Comparison of ENCODE assay signal across 39 mouse cellular contexts in genomic region chr2:35419671-35420070, GRCm38 (mm10). TPM values are rescaled to one million over a fixed set of nuclear protein-coding genes. Genes with fewer than 3 reads are reported as not detected.
A peak's percentile ranks its signal among the peaks of the same experiment; 100 is the strongest.
DNase-seq lines count a peak whose midpoint lies in the region; ATAC-seq and TF ChIP-seq lines count a peak whose summit lies in the region.
"Had no signal": no experiment of that assay in that cellular context is flagged by ENCODE, and none has a peak within 500 bp of the region (broad histone marks: within the 10 kb centered on the region; RNA-seq: fewer than 3 reads in every experiment).

No protein-coding gene starts in this region.

- peaks cover 7% of the 10 kb centered on the region; the same call in 1 of the 2 replicates for H3K9me3 ChIP-seq in liver, embryonic 12.5 days (replicated peaks)
- peaks cover 5% of the 10 kb centered on the region; the same call in 1 of the 2 replicates for H3K9me3 ChIP-seq in liver, postnatal 0 days (ENCODE audit: low read length)
- H3K9me3 ChIP-seq in intestine, embryonic 15.5 days = no peaks in the 10 kb centered on the region
- H3K9me3 ChIP-seq: midbrain, embryonic 10.5 days; neural tube, embryonic 13.5 days had no signal

- peak; percentile 38 for ATAC-seq in erythroblast, adult 5-6 weeks (replicated peaks; ENCODE audit: low FRiP score, poor library complexity, severe bottlenecking)
- ATAC-seq in liver, embryonic 12.5 days = peak; percentile 82
- peak; percentile 75 for ATAC-seq in liver, postnatal 0 days
- ATAC-seq in intestine, embryonic 15.5 days = no peak
- ATAC-seq: CD4-positive, CD25-positive, alpha-beta regulatory T cell, adult 4 months; forebrain, embryonic 16.5 days had no signal

- H3K4me2 ChIP-seq in liver, embryonic 12.5 days = peak overlapping the region; percentile 43
- no peak overlapping the region for H3K4me2 ChIP-seq in liver, postnatal 0 days (ENCODE audit: low read depth, low read length)
- no peak overlapping the region for H3K4me2 ChIP-seq in intestine, embryonic 15.5 days (replicated peaks)
- H3K4me2 ChIP-seq: heart, embryonic 13.5 days; hindbrain, embryonic 14.5 days; kidney, embryonic 15.5 days; neural tube, embryonic 13.5 days had no signal

- no peak overlapping the region for H3K9ac ChIP-seq in liver, embryonic 12.5 days
- no peak overlapping the region for H3K9ac ChIP-seq in liver, postnatal 0 days (replicated peaks)
- no peak overlapping the region for H3K9ac ChIP-seq in intestine, embryonic 15.5 days
- H3K9ac ChIP-seq: heart, embryonic 13.5 days; hindbrain, embryonic 14.5 days; kidney, embryonic 15.5 days; neural tube, embryonic 13.5 days had no signal

- WGBS in liver, embryonic 12.5 days (ENCODE audit: insufficient replicate concordance) = 27% methylated on average over 2 of the region's 2 CpGs
- WGBS in liver, postnatal 0 days (ENCODE audit: insufficient replicate concordance) = 48% methylated on average over 2 of the region's 2 CpGs
- WGBS in intestine, embryonic 15.5 days = 94% methylated on average over 2 of the region's 2 CpGs

- DNase-seq in c-Kit-negative CD71-positive TER-119-positive erythroid progenitor cells, embryonic 14.5 days (ENCODE audit: low read depth, low spot score) = peak; percentile 49
- no peak for DNase-seq in liver, postnatal 0 days
- DNase-seq in thymus, postnatal 0 days (ENCODE audit: low spot score) = no peak
- DNase-seq in right cerebral cortex, postnatal 14 days = no peak
- DNase-seq: adrenal gland, postnatal 14 days; cerebellum, adult 11 months; cerebellum, adult 9-10 months; cerebellum, postnatal 36 days; heart, postnatal 10 days; kidney, adult 11 months; kidney, postnatal 36 days; lung, postnatal 10 days; thymus, postnatal 25 days had no signal

- TF ChIP-seq EP300 in liver, postnatal 0 days (IDR thresholded peaks at IDR 0.05; ENCODE audit: low read depth) = peak; percentile 76

- no peaks in the 10 kb centered on the region for H3K27me3 ChIP-seq in liver, embryonic 12.5 days (replicated peaks)
- no peaks in the 10 kb centered on the region for H3K27me3 ChIP-seq in liver, postnatal 0 days (ENCODE audit: insufficient read depth, low read length)
- no peaks in the 10 kb centered on the region for H3K27me3 ChIP-seq in intestine, embryonic 15.5 days (replicated peaks)
- H3K27me3 ChIP-seq: heart, embryonic 13.5 days; kidney, embryonic 15.5 days; neural tube, embryonic 13.5 days had no signal

- H3K4me3 ChIP-seq in liver, embryonic 12.5 days = no peak overlapping the region
- H3K4me3 ChIP-seq in liver, postnatal 0 days (ENCODE audit: low read depth, low read length) = no peak overlapping the region
- H3K4me3 ChIP-seq in intestine, embryonic 15.5 days (replicated peaks) = no peak overlapping the region
- H3K4me3 ChIP-seq: heart, embryonic 13.5 days; kidney, embryonic 15.5 days; layer of hippocampus, adult 2 months; midbrain, embryonic 10.5 days; myocyte; neural tube, embryonic 13.5 days had no signal

- TF ChIP-seq CTCF in liver, postnatal 0 days (IDR thresholded peaks at IDR 0.05; ENCODE audit: low read depth) = no peak

- peak overlapping the region; percentile 75 for H3K27ac ChIP-seq in liver, embryonic 12.5 days
- H3K27ac ChIP-seq in liver, postnatal 0 days (ENCODE audit: low read depth) = peak overlapping the region; percentile 37; the same call in 1 of the 2 replicates
- H3K27ac ChIP-seq in intestine, embryonic 15.5 days = no peak overlapping the region
- H3K27ac ChIP-seq: heart, embryonic 13.5 days; hindbrain, embryonic 14.5 days; kidney, embryonic 15.5 days; layer of hippocampus, adult 2 months; macrophage; midbrain, embryonic 10.5 days; neural tube, embryonic 13.5 days had no signal

- H3K4me1 ChIP-seq in liver, embryonic 12.5 days = peaks cover 88% of the 10 kb centered on the region
- peaks cover 12% of the 10 kb centered on the region for H3K4me1 ChIP-seq in liver, postnatal 0 days (ENCODE audit: insufficient read depth)
- no peaks in the 10 kb centered on the region for H3K4me1 ChIP-seq in intestine, embryonic 15.5 days (replicated peaks)
- H3K4me1 ChIP-seq: midbrain, embryonic 10.5 days; neural tube, embryonic 13.5 days had no signal

- H3K36me3 ChIP-seq in liver, embryonic 12.5 days = peaks cover 54% of the 10 kb centered on the region
- peaks cover 26% of the 10 kb centered on the region for H3K36me3 ChIP-seq in liver, postnatal 0 days (replicated peaks; ENCODE audit: insufficient read depth, low read length)
- H3K36me3 ChIP-seq in intestine, embryonic 15.5 days = peaks cover 12% of the 10 kb centered on the region; the same call in 1 of the 2 replicates

RNA-seq across cellular contexts. Expression of gene 4930402F06Rik, which starts 22.7 kb away (rescaled TPM):
- total RNA-seq in erythroblast, adult 5-6 weeks (2015; ENCODE audit: low replicate concordance) = not detected in 2 replicates
- total RNA-seq in erythroblast, adult 5-6 weeks (2017; ENCODE audit: low replicate concordance) = not detected in 2 replicates
- polyA plus RNA-seq in liver, embryonic 12.5 days (2016; fragmentation: Nextera tagmentation; extraction: Ambion mirVana) = not detected in 2 replicates
- polyA plus RNA-seq in liver, postnatal 0 days (2015; fragmentation: Nextera tagmentation; extraction: Ambion mirVana) = not detected in 2 replicates
- not detected in 2 replicates for polyA plus RNA-seq in thymus, postnatal 0 days (2015; fragmentation: Nextera tagmentation; extraction: Ambion mirVana)
- not detected in 2 replicates for polyA plus RNA-seq in intestine, embryonic 15.5 days (2015; fragmentation: Nextera tagmentation; extraction: Ambion mirVana)
- total RNA-seq: adrenal gland, postnatal 14 days; gastrocnemius, adult 8-10 months; heart, adult 8-10 months; heart, postnatal 10 days; hematopoietic stem cell, adult 5-6 weeks; layer of hippocampus, adult 2 months; layer of hippocampus, postnatal 14 days; liver, adult 2 months; midbrain, postnatal 0 days had no signal
- polyA plus RNA-seq: brain, embryonic 14.5 days; CD4-positive, CD25-positive, alpha-beta regulatory T cell, adult 4 months; embryonic facial prominence, embryonic 11.5 days; forebrain, embryonic 11.5 days; forebrain, embryonic 16.5 days; gonadal fat pad, adult 2 months; heart, embryonic 13.5 days; hindbrain, embryonic 14.5 days; kidney, embryonic 15.5 days; limb, embryonic 11.5 days; liver, adult 2 months; macrophage; midbrain, embryonic 10.5 days; midbrain, postnatal 0 days; myocyte; neural tube, embryonic 13.5 days; small intestine, adult 2 months; stomach, embryonic 14.5 days had no signal

RNA-seq across cellular contexts. Expression of gene Ggta1, which starts 43.4 kb away (rescaled TPM):
- 7.9 and 9.8 TPM in 2 replicates for total RNA-seq in erythroblast, adult 5-6 weeks (2015; ENCODE audit: low replicate concordance)
- total RNA-seq in erythroblast, adult 5-6 weeks (2017; ENCODE audit: low replicate concordance) = 18.4 and 20.8 TPM in 2 replicates
- polyA plus RNA-seq in liver, embryonic 12.5 days (2016; fragmentation: Nextera tagmentation; extraction: Ambion mirVana) = 12.7 and 13.0 TPM in 2 replicates
- 5.2 and 6.2 TPM in 2 replicates for polyA plus RNA-seq in liver, postnatal 0 days (2015; fragmentation: Nextera tagmentation; extraction: Ambion mirVana)
- polyA plus RNA-seq in thymus, postnatal 0 days (2015; fragmentation: Nextera tagmentation; extraction: Ambion mirVana) = 26.2 and 27.3 TPM in 2 replicates
- 18.0 and 18.5 TPM in 2 replicates for polyA plus RNA-seq in intestine, embryonic 15.5 days (2015; fragmentation: Nextera tagmentation; extraction: Ambion mirVana)

RNA-seq across cellular contexts. Expression of gene 4930568D16Rik, which starts 52.1 kb away (rescaled TPM):
- not detected in 2 replicates for total RNA-seq in erythroblast, adult 5-6 weeks (2015; ENCODE audit: low replicate concordance)
- total RNA-seq in erythroblast, adult 5-6 weeks (2017; ENCODE audit: low replicate concordance) = not detected in 2 replicates
- polyA plus RNA-seq in liver, embryonic 12.5 days (2016; fragmentation: Nextera tagmentation; extraction: Ambion mirVana) = not detected in 2 replicates
- polyA plus RNA-seq in liver, postnatal 0 days (2015; fragmentation: Nextera tagmentation; extraction: Ambion mirVana) = not detected in 2 replicates
- 0.13 and 0.18 TPM in 2 replicates for polyA plus RNA-seq in thymus, postnatal 0 days (2015; fragmentation: Nextera tagmentation; extraction: Ambion mirVana)
- not detected in 2 replicates for polyA plus RNA-seq in intestine, embryonic 15.5 days (2015; fragmentation: Nextera tagmentation; extraction: Ambion mirVana)
- total RNA-seq: adrenal gland, postnatal 14 days; gastrocnemius, adult 8-10 months; heart, adult 8-10 months; heart, postnatal 10 days; hematopoietic stem cell, adult 5-6 weeks; layer of hippocampus, adult 2 months; layer of hippocampus, postnatal 14 days; liver, adult 2 months; midbrain, postnatal 0 days had no signal
- polyA plus RNA-seq: brain, embryonic 14.5 days; CD4-positive, CD25-positive, alpha-beta regulatory T cell, adult 4 months; embryonic facial prominence, embryonic 11.5 days; forebrain, embryonic 11.5 days; forebrain, embryonic 16.5 days; gonadal fat pad, adult 2 months; heart, embryonic 13.5 days; hindbrain, embryonic 14.5 days; kidney, embryonic 15.5 days; limb, embryonic 11.5 days; liver, adult 2 months; macrophage; midbrain, embryonic 10.5 days; midbrain, postnatal 0 days; myocyte; neural tube, embryonic 13.5 days; small intestine, adult 2 months; stomach, embryonic 14.5 days had no signal
